In genomic region chr17:78894991-78895390, GRCm38 (mm10) we compare ENCODE assay signal across 19 mouse cellular contexts. TPM values are rescaled to one million over a fixed set of nuclear protein-coding genes. Genes with fewer than 3 reads are reported as not detected.
DNase-seq lines count a peak whose midpoint lies in the region; ATAC-seq and TF ChIP-seq lines count a peak whose summit lies in the region.
"Had no signal": no experiment of that assay in that cellular context is flagged by ENCODE, and none has a peak within 500 bp of the region (broad histone marks: within the 10 kb centered on the region; RNA-seq: fewer than 3 reads in every experiment).

No protein-coding gene starts in this region.

- H3K4me2 ChIP-seq in hindbrain, postnatal 0 days (ENCODE audit: low read depth, low read length) = no peak overlapping the region; the same call in 1 of the 2 replicates
- no peak overlapping the region for H3K4me2 ChIP-seq in hindbrain, embryonic 11.5 days (replicated peaks; ENCODE audit: low read depth, low read length)
- peak overlapping the region; percentile 65 for H3K4me2 ChIP-seq in lung, embryonic 16.5 days (ENCODE audit: low read depth, low read length)
- H3K4me2 ChIP-seq in intestine, embryonic 15.5 days (replicated peaks) = no peak overlapping the region
- H3K4me2 ChIP-seq: hindbrain, embryonic 13.5 days had no signal

- TF ChIP-seq CTCF in hindbrain, postnatal 0 days (IDR thresholded peaks at IDR 0.05; ENCODE audit: low read depth) = no peak

- in situ Hi-C loops in ES-E14 (cut with MboI; ENCODE audit: low sequenced_read_pairs in 2 of 2, unreplicated experiment in 2 of 2) = no loop called here

- H3K36me3 ChIP-seq in hindbrain, postnatal 0 days (ENCODE audit: insufficient read depth, low read length) = no peaks in the 10 kb centered on the region
- no peaks in the 10 kb centered on the region for H3K36me3 ChIP-seq in hindbrain, embryonic 11.5 days (ENCODE audit: control insufficient read depth, insufficient read depth, low read length)
- no peaks in the 10 kb centered on the region for H3K36me3 ChIP-seq in lung, embryonic 16.5 days (ENCODE audit: control insufficient read depth, insufficient read depth, low read length)
- 0 out of 2 replicates have a peak, but pooled peaks cover 3% of the 10 kb centered on the region for H3K36me3 ChIP-seq in ES-E14 (ENCODE audit: control insufficient read depth, insufficient read depth, low read length, poor library complexity, severe bottlenecking)
- no peaks in the 10 kb centered on the region for H3K36me3 ChIP-seq in intestine, embryonic 15.5 days
- H3K36me3 ChIP-seq: hindbrain, embryonic 13.5 days; neural tube, embryonic 13.5 days had no signal

- H3K9ac ChIP-seq in hindbrain, postnatal 0 days (replicated peaks; ENCODE audit: low read length) = no peak overlapping the region
- no peak overlapping the region for H3K9ac ChIP-seq in hindbrain, embryonic 11.5 days (ENCODE audit: low read depth, low read length)
- H3K9ac ChIP-seq in lung, embryonic 16.5 days (ENCODE audit: low read length) = no peak overlapping the region
- peak overlapping the region; percentile 68; the same call in 1 of the 2 replicates for H3K9ac ChIP-seq in ES-E14 (ENCODE audit: insufficient read depth, low read depth, low read length, poor library complexity, severe bottlenecking)
- no peak overlapping the region for H3K9ac ChIP-seq in intestine, embryonic 15.5 days
- H3K9ac ChIP-seq: hindbrain, embryonic 13.5 days; neural tube, embryonic 13.5 days had no signal

- no peak overlapping the region for H3K4me3 ChIP-seq in hindbrain, postnatal 0 days (ENCODE audit: low read length)
- no peak overlapping the region for H3K4me3 ChIP-seq in hindbrain, embryonic 11.5 days (ENCODE audit: low read depth, low read length)
- no peak overlapping the region for H3K4me3 ChIP-seq in lung, embryonic 16.5 days (ENCODE audit: low read length)
- H3K4me3 ChIP-seq in ES-E14 (ENCODE audit: insufficient read depth in 1 of 2, low read depth in 1 of 2, low read length in 2 of 2, poor library complexity in 1 of 2, severe bottlenecking in 1 of 2) = peak overlapping the region; percentile 48 to 66
- H3K4me3 ChIP-seq in intestine, embryonic 15.5 days (replicated peaks) = no peak overlapping the region
- H3K4me3 ChIP-seq: heart, adult 2 months; hindbrain, embryonic 13.5 days; neural tube, embryonic 13.5 days had no signal

- no peaks in the 10 kb centered on the region for H3K9me3 ChIP-seq in hindbrain, postnatal 0 days (ENCODE audit: low read length)
- H3K9me3 ChIP-seq in hindbrain, embryonic 11.5 days (ENCODE audit: control insufficient read depth, low read length) = no peaks in the 10 kb centered on the region
- H3K9me3 ChIP-seq in lung, embryonic 16.5 days (ENCODE audit: control insufficient read depth, low read length) = no peaks in the 10 kb centered on the region
- no peaks in the 10 kb centered on the region for H3K9me3 ChIP-seq in ES-E14 (ENCODE audit: control insufficient read depth, insufficient read depth, low read depth, low read length)
- H3K9me3 ChIP-seq in intestine, embryonic 15.5 days = no peaks in the 10 kb centered on the region
- H3K9me3 ChIP-seq: hindbrain, embryonic 13.5 days; neural tube, embryonic 13.5 days had no signal

- no peak for DNase-seq in hindbrain, postnatal 0 days (ENCODE audit: low spot score)
- DNase-seq in hindbrain, embryonic 11.5 days (ENCODE audit: low spot score) = no peak
- no peak for DNase-seq in lung, postnatal 25 days (ENCODE audit: low spot score)
- DNase-seq in ES-E14 (ENCODE audit: low read depth, low spot score) = no peak
- no peak for DNase-seq in cerebellum, adult 18-20 months
- DNase-seq: cerebellum, adult 8-10 months had no signal

- H3K4me1 ChIP-seq in hindbrain, postnatal 0 days (ENCODE audit: insufficient read depth, low read length) = no peaks in the 10 kb centered on the region
- no peaks in the 10 kb centered on the region for H3K4me1 ChIP-seq in hindbrain, embryonic 11.5 days (replicated peaks; ENCODE audit: control insufficient read depth, insufficient read depth, low read length)
- no peaks in the 10 kb centered on the region for H3K4me1 ChIP-seq in lung, embryonic 16.5 days (replicated peaks; ENCODE audit: control insufficient read depth, insufficient read depth, low read length)
- 0 out of 4 replicates have a peak, but pooled peaks cover 0 to 3% of the 10 kb centered on the region in 2 experiments for H3K4me1 ChIP-seq in ES-E14 (ENCODE audit: control insufficient read depth in 2 of 2, insufficient read depth in 2 of 2, low read length in 2 of 2, poor library complexity in 1 of 2)
- H3K4me1 ChIP-seq in intestine, embryonic 15.5 days (replicated peaks) = no peaks in the 10 kb centered on the region
- H3K4me1 ChIP-seq: hindbrain, embryonic 13.5 days; neural tube, embryonic 13.5 days had no signal

- no peaks in the 10 kb centered on the region for H3K27me3 ChIP-seq in hindbrain, postnatal 0 days (ENCODE audit: insufficient read depth, low read length)
- H3K27me3 ChIP-seq in hindbrain, embryonic 11.5 days (ENCODE audit: control insufficient read depth, insufficient read depth, low read length) = no peaks in the 10 kb centered on the region
- no peaks in the 10 kb centered on the region for H3K27me3 ChIP-seq in lung, embryonic 16.5 days (ENCODE audit: control insufficient read depth, insufficient read depth, low read depth, low read length)
- no peaks in the 10 kb centered on the region for H3K27me3 ChIP-seq in intestine, embryonic 15.5 days (replicated peaks)
- H3K27me3 ChIP-seq: hindbrain, embryonic 13.5 days; neural tube, embryonic 13.5 days had no signal

- H3K27ac ChIP-seq in hindbrain, postnatal 0 days = no peak overlapping the region
- H3K27ac ChIP-seq in hindbrain, embryonic 11.5 days (ENCODE audit: low read depth, low read length) = no peak overlapping the region
- H3K27ac ChIP-seq in lung, embryonic 16.5 days (ENCODE audit: low read length) = no peak overlapping the region
- H3K27ac ChIP-seq in ES-E14 (ENCODE audit: insufficient read depth, low read depth, low read length, poor library complexity, severe bottlenecking) = no peak overlapping the region; the same call in 1 of the 2 replicates
- H3K27ac ChIP-seq in intestine, embryonic 15.5 days = no peak overlapping the region
- H3K27ac ChIP-seq: heart, adult 2 months; hindbrain, embryonic 13.5 days; neural tube, embryonic 13.5 days had no signal

- WGBS in hindbrain, postnatal 0 days = 79% methylated on average over 7 of the region's 7 CpGs
- 89% methylated on average over 7 of the region's 7 CpGs for WGBS in hindbrain, embryonic 11.5 days
- 71% methylated on average over 7 of the region's 7 CpGs for WGBS in lung, embryonic 16.5 days
- WGBS in intestine, embryonic 15.5 days = 75% methylated on average over 7 of the region's 7 CpGs

- peak; percentile 27; the same call in 1 of the 2 replicates for ATAC-seq in hindbrain, postnatal 0 days
- ATAC-seq in hindbrain, embryonic 11.5 days (ENCODE audit: low FRiP score) = no peak
- ATAC-seq in lung, embryonic 16.5 days (ENCODE audit: low read depth) = no peak
- peak; percentile 28; the same call in 1 of the 2 replicates for ATAC-seq in intestine, embryonic 15.5 days
- ATAC-seq: activated CD4-positive, CD25-positive, alpha-beta regulatory T cell, adult 4 months had no signal

TF ChIP-seq in ES-E14, 5 proteins besides CTCF, POLR2A, EP300 and RAD21 (continues in another document):
- TF ChIP-seq ZC3H11A (IDR thresholded peaks at IDR 0.05; ENCODE audit: borderline replicate concordance, low read depth, low read length) (no peak), ZNF384 (IDR thresholded peaks at IDR 0.05; ENCODE audit: low read depth, low read length) (no peak)

RNA-seq across cellular contexts. Expression of gene Sult6b1, which starts 11.8 kb away (rescaled TPM):
- total RNA-seq in hindbrain, postnatal 0 days (2014; rRNA removed) = not detected in 2 replicates
- 0.39 and 0.55 TPM in 2 replicates for polyA plus RNA-seq in hindbrain, postnatal 0 days (2015; fragmentation: Nextera tagmentation; extraction: Ambion mirVana)
- 0.07 and 0.15 TPM in 2 replicates for polyA plus RNA-seq in hindbrain, embryonic 11.5 days (2014; fragmentation: Nextera tagmentation; extraction: Ambion mirVana)
- 0.34 TPM in 1 of 2 replicates, not detected in the other for polyA plus RNA-seq in lung, embryonic 16.5 days (2015; fragmentation: Nextera tagmentation; extraction: Ambion mirVana)
- 3.5 and 7.9 TPM in 2 replicates for total RNA-seq in ES-E14 (2012; rRNA removed)
- 0.08 and 0.11 TPM in 2 replicates for polyA plus RNA-seq in intestine, embryonic 15.5 days (2015; fragmentation: Nextera tagmentation; extraction: Ambion mirVana)
- total RNA-seq: adrenal gland, postnatal 36 days; gastrocnemius, postnatal 10 days; heart, adult 2 months; layer of hippocampus, postnatal 10 days; left cerebral cortex, postnatal 10 days; monocyte, adult 5-6 weeks had no signal
- polyA plus RNA-seq: forebrain, embryonic 11.5 days; heart, adult 2 months; hindbrain, embryonic 13.5 days; neural tube, embryonic 13.5 days; spleen, adult 2 months had no signal

RNA-seq across cellular contexts. Expression of gene Eif2ak2, which starts 12.6 kb away (rescaled TPM):
- total RNA-seq in hindbrain, postnatal 0 days (2014; rRNA removed) = 5.1 and 6.3 TPM in 2 replicates
- polyA plus RNA-seq in hindbrain, postnatal 0 days (2015; fragmentation: Nextera tagmentation; extraction: Ambion mirVana) = 5.1 and 7.8 TPM in 2 replicates
- polyA plus RNA-seq in hindbrain, embryonic 11.5 days (2014; fragmentation: Nextera tagmentation; extraction: Ambion mirVana) = 5.5 and 7.4 TPM in 2 replicates
- 10.6 and 11.0 TPM in 2 replicates for polyA plus RNA-seq in lung, embryonic 16.5 days (2015; fragmentation: Nextera tagmentation; extraction: Ambion mirVana)
- 13.1 and 15.3 TPM in 2 replicates for total RNA-seq in ES-E14 (2012; rRNA removed)
- polyA plus RNA-seq in intestine, embryonic 15.5 days (2015; fragmentation: Nextera tagmentation; extraction: Ambion mirVana) = 16.1 and 17.7 TPM in 2 replicates

RNA-seq across cellular contexts. Expression of gene Cebpzos, which starts 21.3 kb away (rescaled TPM):
- total RNA-seq in hindbrain, postnatal 0 days (2014; rRNA removed) = 18.5 and 32.6 TPM in 2 replicates
- polyA plus RNA-seq in hindbrain, postnatal 0 days (2015; fragmentation: Nextera tagmentation; extraction: Ambion mirVana) = 140 and 149 TPM in 2 replicates
- polyA plus RNA-seq in hindbrain, embryonic 11.5 days (2014; fragmentation: Nextera tagmentation; extraction: Ambion mirVana) = 110 and 118 TPM in 2 replicates
- polyA plus RNA-seq in lung, embryonic 16.5 days (2015; fragmentation: Nextera tagmentation; extraction: Ambion mirVana) = 80.7 and 95.5 TPM in 2 replicates
- total RNA-seq in ES-E14 (2012; rRNA removed) = 42.5 and 48.6 TPM in 2 replicates
- polyA plus RNA-seq in intestine, embryonic 15.5 days (2015; fragmentation: Nextera tagmentation; extraction: Ambion mirVana) = 111 and 117 TPM in 2 replicates

RNA-seq across cellular contexts. Expression of gene Cebpz, which starts 41.9 kb away (rescaled TPM):
- total RNA-seq in hindbrain, postnatal 0 days (2014; rRNA removed) = 11.0 and 13.5 TPM in 2 replicates
- polyA plus RNA-seq in hindbrain, postnatal 0 days (2015; fragmentation: Nextera tagmentation; extraction: Ambion mirVana) = 46.4 and 54.0 TPM in 2 replicates
- 55.6 and 61.5 TPM in 2 replicates for polyA plus RNA-seq in hindbrain, embryonic 11.5 days (2014; fragmentation: Nextera tagmentation; extraction: Ambion mirVana)
- 44.2 and 56.1 TPM in 2 replicates for polyA plus RNA-seq in lung, embryonic 16.5 days (2015; fragmentation: Nextera tagmentation; extraction: Ambion mirVana)
- 53.6 and 68.4 TPM in 2 replicates for total RNA-seq in ES-E14 (2012; rRNA removed)
- polyA plus RNA-seq in intestine, embryonic 15.5 days (2015; fragmentation: Nextera tagmentation; extraction: Ambion mirVana) = 54.2 and 65.3 TPM in 2 replicates

RNA-seq across cellular contexts. Expression of gene Ndufaf7, which starts 41.9 kb away (rescaled TPM):
- 19.7 and 28.3 TPM in 2 replicates for total RNA-seq in hindbrain, postnatal 0 days (2014; rRNA removed)
- 59.9 and 61.6 TPM in 2 replicates for polyA plus RNA-seq in hindbrain, postnatal 0 days (2015; fragmentation: Nextera tagmentation; extraction: Ambion mirVana)
- polyA plus RNA-seq in hindbrain, embryonic 11.5 days (2014; fragmentation: Nextera tagmentation; extraction: Ambion mirVana) = 52.7 and 54.3 TPM in 2 replicates
- polyA plus RNA-seq in lung, embryonic 16.5 days (2015; fragmentation: Nextera tagmentation; extraction: Ambion mirVana) = 54.0 and 56.8 TPM in 2 replicates
- 20.1 and 20.8 TPM in 2 replicates for total RNA-seq in ES-E14 (2012; rRNA removed)
- 55.2 and 55.9 TPM in 2 replicates for polyA plus RNA-seq in intestine, embryonic 15.5 days (2015; fragmentation: Nextera tagmentation; extraction: Ambion mirVana)

Comparison
In these comparisons a context has a peak if more than half of its experiments do, and no peak if none do; other contexts are left out.
1. ATAC-seq: peak in hindbrain, postnatal 0 days (single experiment) and intestine, embryonic 15.5 days (single experiment); none in hindbrain, embryonic 11.5 days (single experiment) and lung, embryonic 16.5 days (single experiment).
2. H3K4me3 ChIP-seq: peak in ES-E14 (2 of 2); none in hindbrain, postnatal 0 days (single experiment), hindbrain, embryonic 11.5 days (single experiment), lung, embryonic 16.5 days (single experiment) and intestine, embryonic 15.5 days (single experiment).